ENCODE assay signal across 8 mouse cellular contexts in the genomic region with DNA sequence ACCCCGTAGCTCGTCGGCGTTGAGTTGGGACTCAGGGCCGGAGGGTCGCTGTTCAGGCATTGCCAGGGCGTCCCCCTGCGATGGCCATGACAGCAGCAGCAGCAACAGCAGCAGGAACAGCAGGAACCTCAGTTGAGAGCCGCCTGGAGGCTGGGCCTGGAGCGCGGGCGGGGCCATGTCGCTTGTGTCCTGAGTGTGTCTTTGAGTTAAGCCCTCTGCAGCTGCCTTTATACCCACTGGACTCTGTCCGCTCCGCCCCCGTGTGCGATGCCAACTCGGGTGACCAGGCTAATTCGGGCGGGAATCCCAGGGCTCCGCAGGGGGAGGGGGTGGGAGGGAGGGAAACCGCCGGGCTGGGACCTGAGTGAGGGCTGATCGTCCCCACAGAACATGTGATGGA. TPM values are rescaled to one million over a fixed set of nuclear protein-coding genes. Genes with fewer than 3 reads are reported as not detected.
DNase-seq lines count a peak whose midpoint lies in the region; ATAC-seq lines count a peak whose summit lies in the region.

No protein-coding gene starts in this region.

- H3K36me3 ChIP-seq in embryonic facial prominence, embryonic 15.5 days: no peaks in the 10 kb centered on the region
- no peaks in the 10 kb centered on the region for H3K36me3 ChIP-seq in macrophage (ENCODE audit: inconsistent target)

- peaks cover 11% of the 10 kb centered on the region for H3K27me3 ChIP-seq in embryonic facial prominence, embryonic 15.5 days

- intact Hi-C loops in heart, postnatal 25 days (cut with DNase I): loop anchor here (2.0 kb wide), 1 partner anchor 69 kb away; no protein-coding TSS in a partner anchor

- H3K4me3 ChIP-seq in embryonic facial prominence, embryonic 15.5 days (replicated peaks): no peak overlapping the region
- peak overlapping the region; percentile 98 for H3K4me3 ChIP-seq in macrophage (ENCODE audit: inconsistent target)

- ATAC-seq in embryonic facial prominence, embryonic 15.5 days (ENCODE audit: insufficient number of reproducible peaks, low FRiP score, low TSS enrichment, low read depth): no peak
- no peak for ATAC-seq in granulocyte monocyte progenitor cell, adult 5-6 weeks (replicated peaks; ENCODE audit: poor library complexity, severe bottlenecking)

- peak overlapping the region; percentile 15; the same call in 1 of the 2 replicates for H3K4me2 ChIP-seq in embryonic facial prominence, embryonic 15.5 days (replicated peaks)

- DNase-seq in heart, adult 18-20 months: peak; percentile 59 to 67
- no peak for DNase-seq in heart, postnatal 25 days (ENCODE audit: low spot score)
- peak; percentile 79 for DNase-seq in kidney, postnatal 10 days
- DNase-seq in urinary bladder, postnatal 4 days (ENCODE audit: low spot score in 2 of 2): no peak
- no peak for DNase-seq in thymus, postnatal 14 days

- no peaks in the 10 kb centered on the region for H3K9me3 ChIP-seq in embryonic facial prominence, embryonic 15.5 days (replicated peaks)

- peaks cover 13% of the 10 kb centered on the region for H3K79me2 ChIP-seq in macrophage (ENCODE audit: inconsistent target)

- H3K27ac ChIP-seq in embryonic facial prominence, embryonic 15.5 days (replicated peaks): no peak overlapping the region
- peak overlapping the region; percentile 97 for H3K27ac ChIP-seq in macrophage

- 18% methylated on average over 24 of the region's 24 CpGs for WGBS in embryonic facial prominence, embryonic 15.5 days
- WGBS in macrophage (ENCODE audit: missing documents): 10% methylated on average over 13 of the region's 24 CpGs

- H3K9ac ChIP-seq in embryonic facial prominence, embryonic 15.5 days: no peak overlapping the region

- H3K4me1 ChIP-seq in embryonic facial prominence, embryonic 15.5 days: peaks cover 31% of the 10 kb centered on the region

RNA-seq across cellular contexts. Expression of a gene that starts 0.8 kb away (rescaled TPM):
- 1 to 10 TPM; 1.4 to 2.0 TPM for total RNA-seq in heart, adult 18-20 months (2021)
- total RNA-seq in heart, postnatal 25 days (2021): under 1 TPM; 0.56 to 0.73 TPM
- polyA plus RNA-seq in embryonic facial prominence, embryonic 15.5 days (2015; fragmentation: Nextera tagmentation; extraction: Ambion mirVana): 0.16 TPM in 2 replicates
- total RNA-seq in macrophage (2018; cell fraction: chromatin; rRNA removed): 100 to 1,000 TPM in 12 of 26 experiments, 10 to 100 TPM in 13, 1 to 10 TPM in 1; 7.8 to 467 (median 92.6) TPM
- total RNA-seq in macrophage (2018; cell fraction: cytosol; rRNA removed): 1,000 to 10,000 TPM in 6 of 26 experiments, 100 to 1,000 TPM in 15, 10 to 100 TPM in 5; 69.9 to 1,947 (median 332) TPM
- total RNA-seq in macrophage (2018; cell fraction: nucleus; rRNA removed): 1,000 to 10,000 TPM in 7 of 26 experiments, 100 to 1,000 TPM in 16, 10 to 100 TPM in 3; 89.0 to 1,533 (median 505) TPM
- 24.3 to 124 TPM (median 74.3 TPM) in 3 replicates for polyA plus RNA-seq in macrophage (2018)
- not detected in 2 replicates for total RNA-seq in granulocyte monocyte progenitor cell, adult 5-6 weeks (2014; fragmentation: Nextera tagmentation)
- total RNA-seq in granulocyte monocyte progenitor cell, adult 5-6 weeks (2017): 0.67 TPM in 1 of 2 replicates, not detected in the other

RNA-seq across cellular contexts. Expression of a gene that starts 15.5 kb away (rescaled TPM):
- total RNA-seq in heart, adult 18-20 months (2021): 1 to 10 TPM; 1.6 to 2.5 TPM
- total RNA-seq in heart, postnatal 25 days (2021): 1 to 10 TPM; 1.4 to 1.5 TPM
- 2.9 and 4.0 TPM in 2 replicates for polyA plus RNA-seq in embryonic facial prominence, embryonic 15.5 days (2015; fragmentation: Nextera tagmentation; extraction: Ambion mirVana)
- 100 to 1,000 TPM in 7 of 26 experiments, 10 to 100 TPM in 19; 21.1 to 149 (median 77.4) TPM for total RNA-seq in macrophage (2018; cell fraction: chromatin; rRNA removed)
- 100 to 1,000 TPM in 25 of 26 experiments, 10 to 100 TPM in 1; 89.3 to 365 (median 193) TPM for total RNA-seq in macrophage (2018; cell fraction: cytosol; rRNA removed)
- 100 to 1,000 TPM in 23 of 26 experiments, 10 to 100 TPM in 3; 63.8 to 384 (median 181) TPM for total RNA-seq in macrophage (2018; cell fraction: nucleus; rRNA removed)
- polyA plus RNA-seq in macrophage (2018): 104 to 230 TPM (median 156 TPM) in 3 replicates
- 2.9 and 5.2 TPM in 2 replicates for total RNA-seq in granulocyte monocyte progenitor cell, adult 5-6 weeks (2014; fragmentation: Nextera tagmentation)
- total RNA-seq in granulocyte monocyte progenitor cell, adult 5-6 weeks (2017): 1.1 and 3.1 TPM in 2 replicates

RNA-seq across cellular contexts. Expression of a gene that starts 22.8 kb away (rescaled TPM):
- total RNA-seq in heart, adult 18-20 months (2021): 10 to 100 TPM; 29.9 to 35.7 TPM
- total RNA-seq in heart, postnatal 25 days (2021): 10 to 100 TPM; 37.0 to 37.7 TPM
- polyA plus RNA-seq in embryonic facial prominence, embryonic 15.5 days (2015; fragmentation: Nextera tagmentation; extraction: Ambion mirVana): 127 and 130 TPM in 2 replicates
- total RNA-seq in macrophage (2018; cell fraction: chromatin; rRNA removed): 100 to 1,000 TPM in 19 of 26 experiments, 10 to 100 TPM in 7; 38.7 to 250 (median 142) TPM
- 100 to 1,000 TPM in 25 of 26 experiments, 10 to 100 TPM in 1; 92.7 to 165 (median 127) TPM for total RNA-seq in macrophage (2018; cell fraction: cytosol; rRNA removed)
- 100 to 1,000 TPM in 8 of 26 experiments, 10 to 100 TPM in 18; 37.5 to 190 (median 88.4) TPM for total RNA-seq in macrophage (2018; cell fraction: nucleus; rRNA removed)
- 71.4 to 137 TPM (median 122 TPM) in 3 replicates for polyA plus RNA-seq in macrophage (2018)
- total RNA-seq in granulocyte monocyte progenitor cell, adult 5-6 weeks (2014; fragmentation: Nextera tagmentation): 53.8 and 75.4 TPM in 2 replicates
- total RNA-seq in granulocyte monocyte progenitor cell, adult 5-6 weeks (2017): 35.2 and 87.9 TPM in 2 replicates

RNA-seq across cellular contexts. Expression of a gene that starts 28.8 kb away (rescaled TPM):
- 10 to 100 TPM; 40.5 to 41.1 TPM for total RNA-seq in heart, adult 18-20 months (2021)
- total RNA-seq in heart, postnatal 25 days (2021): 10 to 100 TPM; 46.8 to 47.5 TPM
- polyA plus RNA-seq in embryonic facial prominence, embryonic 15.5 days (2015; fragmentation: Nextera tagmentation; extraction: Ambion mirVana): 52.1 and 56.6 TPM in 2 replicates
- total RNA-seq in macrophage (2018; cell fraction: chromatin; rRNA removed): 10 to 100 TPM in 25 of 26 experiments, 1 to 10 TPM in 1; 8.5 to 30.1 (median 21.1) TPM
- 10 to 100 TPM; 19.1 to 38.4 (median 30.7) TPM for total RNA-seq in macrophage (2018; cell fraction: cytosol; rRNA removed)
- 10 to 100 TPM; 12.7 to 46.1 (median 25.0) TPM for total RNA-seq in macrophage (2018; cell fraction: nucleus; rRNA removed)
- 19.1 to 57.8 TPM (median 24.3 TPM) in 3 replicates for polyA plus RNA-seq in macrophage (2018)
- total RNA-seq in granulocyte monocyte progenitor cell, adult 5-6 weeks (2014; fragmentation: Nextera tagmentation): 8.5 and 31.0 TPM in 2 replicates
- total RNA-seq in granulocyte monocyte progenitor cell, adult 5-6 weeks (2017): 6.5 and 6.9 TPM in 2 replicates

RNA-seq across cellular contexts. Expression of a gene that starts 37.3 kb away (rescaled TPM):
- 10 to 100 TPM; 15.4 to 28.2 TPM for total RNA-seq in heart, adult 18-20 months (2021)
- total RNA-seq in heart, postnatal 25 days (2021): 10 to 100 TPM; 21.5 to 25.1 TPM
- polyA plus RNA-seq in embryonic facial prominence, embryonic 15.5 days (2015; fragmentation: Nextera tagmentation; extraction: Ambion mirVana): 139 and 143 TPM in 2 replicates
- 10 to 100 TPM; 19.3 to 81.9 (median 38.6) TPM for total RNA-seq in macrophage (2018; cell fraction: chromatin; rRNA removed)
- 10 to 100 TPM; 19.1 to 42.3 (median 27.0) TPM for total RNA-seq in macrophage (2018; cell fraction: cytosol; rRNA removed)
- total RNA-seq in macrophage (2018; cell fraction: nucleus; rRNA removed): 10 to 100 TPM; 14.3 to 82.7 (median 33.5) TPM
- polyA plus RNA-seq in macrophage (2018): 26.5 to 53.2 TPM (median 51.1 TPM) in 3 replicates
- 30.8 and 66.6 TPM in 2 replicates for total RNA-seq in granulocyte monocyte progenitor cell, adult 5-6 weeks (2014; fragmentation: Nextera tagmentation)
- 35.2 and 38.6 TPM in 2 replicates for total RNA-seq in granulocyte monocyte progenitor cell, adult 5-6 weeks (2017)

Comparison
In these comparisons a context has a peak if more than half of its experiments do, and no peak if none do; other contexts are left out.
1. DNase-seq: peak in heart, adult 18-20 months (2 of 2) and kidney, postnatal 10 days (single experiment); none in heart, postnatal 25 days (single experiment), urinary bladder, postnatal 4 days (0 of 2) and thymus, postnatal 14 days (single experiment).